Mouse (Mus musculus) erythroblast, embryonic 14.5 days (primary cell): ENCODE results near the gene Fam168a. TPM values are rescaled to one million over a fixed set of nuclear protein-coding genes. Genes with fewer than 3 reads are reported as not detected.

Experiments used
- H3K27me3 ChIP-seq: 2 replicates; pipeline ENCODE4 v1.6.1; 2012; ENCODE audit warnings: inconsistent platforms; ENCODE audit not compliant: control insufficient read depth
- H3K36me3 ChIP-seq: 2 replicates; pipeline ENCODE4 v1.6.1; 2012; ENCODE audit warnings: mild to moderate bottlenecking, inconsistent platforms; ENCODE audit not compliant: control insufficient read depth
- H3K4me1 ChIP-seq: 2 replicates; pipeline ENCODE4 v1.6.1; 2012; ENCODE audit warnings: inconsistent platforms; ENCODE audit not compliant: control insufficient read depth
- H3K4me3 ChIP-seq: replicated peaks from 2 replicates; pipeline ENCODE3; 2012; ENCODE audit warnings: moderate library complexity, mild to moderate bottlenecking, inconsistent platforms
- H3K9me3 ChIP-seq: 2 replicates; pipeline ENCODE4 v1.6.1; 2012; ENCODE audit warnings: low read length, inconsistent platforms, mixed read lengths; ENCODE audit not compliant: control insufficient read depth
- GATA1 ChIP-seq: IDR thresholded peaks from 2 replicates; pipeline ENCODE4 v1.6.1; 2012; ENCODE audit warnings: low read length, inconsistent platforms, mixed read lengths
- TAL1 ChIP-seq: IDR thresholded peaks from 3 replicates; pipeline ENCODE4 v1.6.1; 2012; ENCODE audit warnings: low read length, inconsistent platforms, mixed read lengths
- polyA plus RNA-seq: library from polyadenylated mRNA; stranded (reverse); fragments of >175 nt; gene quantifications from 2 replicates; pipeline ENCODE4 v1.2.3, GENCODE M21; 2012

Fam168a gene
- polyA plus RNA-seq, 1 experiment, result 0.99 TPM

DNA sequence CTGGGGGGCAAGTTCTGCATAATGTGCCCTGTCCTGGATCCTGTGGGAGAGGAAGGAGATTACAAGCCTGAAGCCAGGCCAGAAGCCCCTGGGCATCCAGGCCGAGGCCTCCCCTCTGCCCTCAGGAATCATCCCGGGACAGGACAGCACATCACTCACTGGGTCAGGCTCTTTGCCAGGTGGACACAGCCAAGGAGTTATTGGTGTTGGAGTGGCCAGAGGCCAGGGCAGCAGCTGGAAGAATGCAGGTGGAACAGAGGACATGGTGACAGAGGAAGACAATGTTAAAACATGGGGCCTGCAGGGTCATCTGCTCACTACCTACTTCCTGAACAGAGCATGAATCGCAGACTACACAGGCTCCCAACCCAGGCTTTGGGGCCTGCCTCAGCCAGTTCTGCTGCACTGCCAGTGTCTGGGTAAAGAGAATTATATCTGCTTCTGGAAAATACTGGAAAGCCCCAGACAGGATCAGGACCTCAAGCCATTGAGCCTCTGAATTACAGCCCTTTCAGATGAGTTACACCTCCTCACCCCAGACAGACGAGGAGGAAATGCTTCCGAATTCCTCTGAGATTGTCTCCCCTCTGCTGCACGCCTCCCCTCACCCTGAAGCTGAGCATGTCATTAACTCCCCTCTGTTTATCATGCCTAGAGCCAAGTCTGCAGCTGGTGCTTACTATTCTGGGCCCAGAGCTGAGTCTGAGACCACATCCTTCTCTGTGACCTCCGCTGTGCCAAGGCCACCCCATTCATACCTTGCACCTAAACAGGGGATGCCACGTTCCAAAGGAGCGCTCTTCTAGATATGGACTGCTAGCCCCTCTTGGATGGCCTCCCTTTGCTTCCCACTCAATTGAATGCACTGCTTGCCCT is 145.3 kb downstream of the Fam168a start:
- no peaks in the 10 kb centered on the region for H3K27me3 ChIP-seq
- H3K4me3 ChIP-seq, result no peak overlapping the region
- H3K36me3 ChIP-seq, result peaks cover 100% of the 10 kb centered on the region
- TF ChIP-seq GATA1 (no peak), TAL1 (no peak)
- H3K9me3 ChIP-seq, result no peaks in the 10 kb centered on the region
- peaks cover 82% of the 10 kb centered on the region for H3K4me1 ChIP-seq

- H3K9me3 ChIP-seq, result no peaks in the 10 kb centered on the region
- H3K4me1 ChIP-seq, result peaks cover 82% of the 10 kb centered on the region
- TF ChIP-seq GATA1 (no peak), TAL1 (no peak)
- peaks cover 100% of the 10 kb centered on the region for H3K36me3 ChIP-seq
- no peaks in the 10 kb centered on the region for H3K27me3 ChIP-seq
- no peak overlapping the region for H3K4me3 ChIP-seq
Observed at GRCm38 (mm10) chr7:100853396-100853795, 147.0 kb downstream of the Fam168a start.

DNA sequence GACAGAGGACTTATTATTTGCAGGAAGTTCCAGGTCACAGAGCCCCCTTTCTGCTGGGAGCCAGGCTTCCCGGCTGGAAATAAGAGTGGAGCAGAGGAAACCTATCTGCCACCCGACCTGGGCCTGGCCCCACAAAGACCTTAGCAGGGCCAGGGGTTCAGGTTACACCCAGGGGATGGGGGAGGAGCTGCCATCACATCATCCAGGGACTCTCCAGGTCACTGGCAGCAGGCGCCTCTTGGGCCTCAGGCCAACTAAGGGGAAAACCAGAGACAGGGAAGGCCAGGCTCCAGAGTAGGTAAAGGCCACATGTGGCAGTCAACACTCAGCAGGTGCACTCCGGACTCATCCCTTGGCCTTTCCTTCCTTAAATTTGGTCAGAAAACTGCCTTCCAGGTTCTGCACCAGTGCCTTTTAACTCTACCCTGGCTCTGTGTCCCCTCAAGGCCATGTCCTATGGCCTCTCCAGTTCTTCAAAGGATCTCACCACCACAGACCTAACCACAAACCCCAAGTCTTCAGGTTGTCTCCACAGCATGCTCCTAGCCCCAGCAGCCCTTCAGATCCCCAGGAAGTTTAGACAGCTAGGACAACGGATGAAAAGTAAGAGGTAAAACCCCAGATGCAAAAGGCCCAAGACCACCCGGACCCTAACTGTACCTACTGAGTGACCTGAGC is 147.8 kb downstream of the Fam168a start:
- H3K4me3 ChIP-seq, result no peak overlapping the region

GRCm38 (mm10) chr7:100854861-100855260 is 148.4 kb downstream of the Fam168a start:
- H3K4me3 ChIP-seq, result no peak overlapping the region
- peaks cover 82% of the 10 kb centered on the region for H3K4me1 ChIP-seq
- no peaks in the 10 kb centered on the region for H3K27me3 ChIP-seq
- H3K36me3 ChIP-seq, result peaks cover 100% of the 10 kb centered on the region
- TF ChIP-seq TAL1, result no peak
- no peak for TF ChIP-seq GATA1
- no peaks in the 10 kb centered on the region for H3K9me3 ChIP-seq

More for the DNA sequence above, 147.8 kb downstream of the Fam168a start:
- Histone ChIP-seq H3K9me3 (no peaks in the 10 kb centered on the region), H3K27me3 (no peaks in the 10 kb centered on the region), H3K4me1 (peaks cover 82% of the 10 kb centered on the region), H3K36me3 (peaks cover 100% of the 10 kb centered on the region)
- TF ChIP-seq GATA1 (no peak), TAL1 (no peak)

- Histone ChIP-seq H3K4me1 (peaks cover 83% of the 10 kb centered on the region), H3K36me3 (peaks cover 100% of the 10 kb centered on the region), H3K9me3 (no peaks in the 10 kb centered on the region), H3K27me3 (no peaks in the 10 kb centered on the region), H3K4me3 (no peak overlapping the region)
- TF ChIP-seq GATA1, result no peak
- TF ChIP-seq TAL1, result no peak
Observed at GRCm38 (mm10) chr7:100855300-100855699, 148.9 kb downstream of the Fam168a start.

DNA sequence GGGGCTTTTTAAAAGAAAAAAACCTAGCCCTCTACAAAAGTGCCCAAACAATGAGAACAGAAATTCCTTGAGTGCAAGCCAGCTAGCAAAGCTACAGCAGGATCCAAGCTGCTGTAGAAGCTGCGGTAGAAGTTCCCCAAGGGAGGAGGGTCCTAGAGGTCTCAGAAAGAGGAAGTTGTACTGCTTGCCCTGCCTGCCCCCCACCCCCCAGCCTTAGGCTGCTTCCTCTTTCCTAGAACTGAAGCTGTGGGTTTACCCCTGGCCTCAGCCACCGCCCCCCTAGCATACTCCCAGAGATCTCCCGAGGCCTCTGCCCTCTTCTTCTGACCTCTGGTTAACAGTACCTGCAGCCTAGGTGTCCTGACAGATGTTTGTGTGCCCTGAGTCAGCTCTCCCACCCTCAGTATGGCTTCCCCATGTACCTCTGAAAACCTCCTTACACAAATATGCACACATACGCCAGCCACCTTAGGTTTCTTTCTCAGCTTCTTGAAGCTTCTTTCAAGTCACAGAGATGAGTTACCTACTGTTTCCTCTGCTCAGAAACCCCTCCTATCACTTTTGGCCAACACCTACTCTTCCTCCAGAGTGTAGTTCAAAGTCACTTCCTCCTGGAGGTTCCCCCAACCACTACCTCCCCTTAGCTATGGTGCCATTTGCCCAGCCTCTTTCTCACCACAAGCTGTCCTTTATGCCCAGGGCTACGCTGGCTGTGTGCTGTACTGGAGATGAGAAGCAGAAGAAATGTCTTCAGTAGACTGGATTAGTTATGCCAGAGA is 149.5 kb downstream of the Fam168a start:
- Histone ChIP-seq H3K27me3 (no peaks in the 10 kb centered on the region), H3K4me3 (no peak overlapping the region), H3K4me1 (peaks cover 88% of the 10 kb centered on the region), H3K9me3 (no peaks in the 10 kb centered on the region), H3K36me3 (peaks cover 100% of the 10 kb centered on the region)
- TF ChIP-seq TAL1 (no peak), GATA1 (no peak)

DNA sequence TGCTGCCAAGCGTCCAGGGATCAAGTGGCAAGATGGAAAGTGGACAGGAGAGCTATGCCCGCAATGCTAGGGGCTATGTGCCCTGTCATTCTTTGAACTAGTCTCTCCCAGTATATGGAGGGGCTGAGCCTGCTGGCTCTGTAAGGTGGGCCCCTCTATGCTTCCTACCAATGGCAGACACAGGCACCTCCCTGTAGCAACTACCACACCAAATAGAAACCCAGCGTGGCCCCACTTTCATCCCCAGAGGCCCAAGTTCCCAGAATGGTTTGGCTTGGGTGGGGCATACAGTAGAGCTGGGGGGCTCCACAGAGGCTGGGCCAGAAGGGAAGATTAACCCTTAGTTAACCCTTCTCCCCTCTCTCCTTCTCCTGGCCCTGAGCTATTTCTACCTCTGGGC is 154.0 kb downstream of the Fam168a start:
- Histone ChIP-seq H3K4me1 (peaks cover 78% of the 10 kb centered on the region), H3K36me3 (peaks cover 65% of the 10 kb centered on the region), H3K4me3 (peak overlapping the region; percentile 74)

DNA sequence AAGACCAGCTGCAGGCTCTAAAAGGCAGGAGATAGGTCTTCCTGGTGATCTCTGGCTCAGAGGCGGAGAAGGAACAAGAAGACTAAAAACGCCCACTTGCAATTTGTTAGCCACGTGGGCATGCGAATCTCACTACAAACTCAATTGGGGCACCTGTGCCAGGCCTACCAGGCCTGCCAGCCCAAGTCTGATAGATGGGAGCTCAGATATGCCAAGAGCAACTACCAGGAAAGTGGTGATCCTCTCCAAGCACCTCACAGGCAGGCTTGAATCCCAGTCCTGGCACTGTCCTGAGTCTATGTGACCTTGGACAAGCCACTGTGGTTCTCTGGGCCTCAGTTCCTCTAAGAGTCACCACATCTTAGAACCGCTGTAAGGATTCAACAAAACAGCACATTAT is 154.8 kb downstream of the Fam168a start:
- Histone ChIP-seq H3K36me3 (peaks cover 58% of the 10 kb centered on the region), H3K27me3 (no peaks in the 10 kb centered on the region), H3K9me3 (no peaks in the 10 kb centered on the region), H3K4me3 (peak overlapping the region; percentile 74), H3K4me1 (peaks cover 72% of the 10 kb centered on the region)
- no peak for TF ChIP-seq GATA1
- TF ChIP-seq TAL1, result no peak

More for the DNA sequence above, 154.0 kb downstream of the Fam168a start:
- Histone ChIP-seq H3K27me3 (no peaks in the 10 kb centered on the region), H3K9me3 (no peaks in the 10 kb centered on the region)
- TF ChIP-seq GATA1 (no peak), TAL1 (no peak)
